Mouse (Mus musculus): ENCODE measurements around the gene Klb. TPM values are rescaled to one million over a fixed set of nuclear protein-coding genes. Genes with fewer than 3 reads are reported as not detected.
A peak's percentile ranks its signal among the peaks of the same experiment; 100 is the strongest.

Klb gene
- polyA plus RNA-seq, 1 experiment from 2014 or later: 0.13 TPM

GRCm38 (mm10) chr5:65335298-65336074, 12.6 kb upstream of the Klb start, which contains the start of gene Rfc1:
Gene Rfc1, minus strand, starts transcription at chr5:65335670.
- peak within 1 kb of the TSS; percentile 79 for H3K27ac ChIP-seq (replicated peaks)
- peak within 1 kb of the TSS; percentile 91 for H3K4me3 ChIP-seq
- peak within 1 kb of the TSS; percentile 83 for H3K9ac ChIP-seq
- H3K4me2 ChIP-seq: peak within 1 kb of the TSS; percentile 79
- H3K27me3 ChIP-seq: no peaks in the 10 kb centered on the region
- peaks cover 23% of the 10 kb centered on the region for H3K4me1 ChIP-seq (replicated peaks)
- WGBS: under 1% methylated on average over 65 of the region's 65 CpGs
- no peaks in the 10 kb centered on the region for H3K36me3 ChIP-seq
- no peaks in the 10 kb centered on the region for H3K9me3 ChIP-seq
- peak; percentile 99 for ATAC-seq (ENCODE audit: low read depth)

GRCm38 (mm10) chr5:65336075-65336355, 12.1 kb upstream of the Klb start:
- Histone ChIP-seq H3K36me3 (no peaks in the 10 kb centered on the region), H3K27me3 (no peaks in the 10 kb centered on the region), H3K4me1 (replicated peaks) (peaks cover 23% of the 10 kb centered on the region), H3K9ac (peak overlapping the region; percentile 83; the same call in 1 of the 2 replicates), H3K27ac (replicated peaks) (no peak overlapping the region), H3K9me3 (no peaks in the 10 kb centered on the region), H3K4me3 (peak overlapping the region; percentile 91), H3K4me2 (peak overlapping the region; percentile 79)
- 33% methylated on average over 4 of the region's 4 CpGs for WGBS
- ATAC-seq (ENCODE audit: low read depth): no peak

DNA sequence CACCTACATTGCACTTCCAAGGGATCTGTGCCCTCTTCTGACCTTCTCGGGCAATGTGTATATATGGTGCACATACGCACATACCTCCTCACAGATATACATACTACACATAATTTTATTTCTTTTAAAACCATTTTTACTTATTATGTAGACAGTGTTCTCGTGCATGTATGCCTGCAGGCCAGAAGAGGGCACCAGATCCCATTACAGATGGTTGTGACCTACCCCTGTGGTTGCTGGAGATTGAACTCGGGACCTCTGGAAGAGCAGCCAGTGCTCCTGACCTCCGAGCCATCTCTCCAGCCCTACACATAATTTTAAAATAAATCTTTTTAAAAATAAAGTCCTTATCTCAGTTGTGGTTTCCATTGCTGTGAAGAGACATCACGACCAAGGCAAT, 9.7 kb upstream of the Klb start:
- no peak for ATAC-seq (ENCODE audit: low read depth)
- Histone ChIP-seq H3K27me3 (no peaks in the 10 kb centered on the region), H3K36me3 (no peaks in the 10 kb centered on the region), H3K4me1 (replicated peaks) (peaks cover 23% of the 10 kb centered on the region), H3K4me3 (no peak overlapping the region), H3K9ac (no peak overlapping the region), H3K9me3 (no peaks in the 10 kb centered on the region), H3K4me2 (no peak overlapping the region), H3K27ac (replicated peaks) (no peak overlapping the region)
- 85% methylated on average over 6 of the region's 6 CpGs for WGBS

DNA sequence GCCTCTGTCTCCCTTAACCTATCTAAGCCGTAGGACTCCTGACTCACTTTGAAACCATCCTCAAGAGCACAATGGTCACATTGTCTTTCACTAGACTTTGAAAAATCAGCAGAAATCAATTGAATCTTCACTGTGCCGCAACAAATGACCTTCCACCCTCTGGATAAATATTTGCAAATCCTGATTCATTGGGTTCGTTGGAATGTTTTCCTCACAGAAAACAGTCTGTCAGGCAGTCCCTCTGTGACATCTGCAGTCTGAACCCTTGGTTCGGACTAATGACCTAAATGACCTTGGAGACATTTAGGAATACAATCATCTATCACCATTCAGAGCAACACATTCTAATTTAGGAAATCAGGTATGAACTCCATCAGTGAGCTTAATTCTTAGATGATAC, 7.9 kb upstream of the Klb start:
- no peak overlapping the region for H3K4me2 ChIP-seq
- H3K9ac ChIP-seq: no peak overlapping the region
- H3K27ac ChIP-seq (replicated peaks): no peak overlapping the region
- no peaks in the 10 kb centered on the region for H3K9me3 ChIP-seq
- peaks cover 6% of the 10 kb centered on the region; the same call in 1 of the 2 replicates for H3K4me1 ChIP-seq (replicated peaks)
- H3K36me3 ChIP-seq: no peaks in the 10 kb centered on the region
- WGBS: 64% methylated on average over 4 of the region's 4 CpGs
- no peak for ATAC-seq (ENCODE audit: low read depth)
- H3K4me3 ChIP-seq: no peak overlapping the region
- no peaks in the 10 kb centered on the region for H3K27me3 ChIP-seq

- peaks cover 5% of the 10 kb centered on the region for H3K27me3 ChIP-seq
- H3K9me3 ChIP-seq: 0 out of 2 replicates have a peak, but pooled peaks cover 4% of the 10 kb centered on the region
- no peak overlapping the region for H3K4me2 ChIP-seq
- no peak for ATAC-seq (ENCODE audit: low read depth)
- no peak overlapping the region for H3K4me3 ChIP-seq
- WGBS: 68% methylated on average over 10 of the region's 10 CpGs
- H3K4me1 ChIP-seq (replicated peaks): peaks cover 9% of the 10 kb centered on the region
- H3K27ac ChIP-seq (replicated peaks): no peak overlapping the region
- H3K36me3 ChIP-seq: no peaks in the 10 kb centered on the region
- H3K9ac ChIP-seq: no peak overlapping the region
Measured at GRCm38 (mm10) chr5:65350508-65350907, 2.4 kb downstream of the Klb start.

DNA sequence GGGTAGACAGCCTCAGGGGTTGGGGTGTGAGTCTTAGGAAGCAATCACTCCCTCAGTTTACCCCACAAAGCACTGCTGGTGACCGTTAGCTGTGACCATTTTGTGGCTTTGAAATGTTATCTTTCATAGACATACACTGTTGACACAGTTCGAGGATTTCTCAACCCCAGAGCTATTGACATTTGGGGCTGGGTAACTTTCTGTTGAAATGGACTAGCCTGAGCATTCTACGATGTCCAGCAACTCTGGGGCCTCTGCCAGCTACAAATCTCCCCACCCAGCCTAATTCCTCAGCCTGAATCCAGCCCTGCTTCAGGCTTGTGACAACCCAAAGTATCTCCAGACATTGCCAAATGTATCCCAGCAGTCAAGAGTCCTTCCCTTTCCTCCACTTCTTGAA, 6.0 kb downstream of the Klb start:
- 93% methylated on average over 3 of the region's 3 CpGs for WGBS
- H3K4me3 ChIP-seq: no peak overlapping the region
- no peak for ATAC-seq (ENCODE audit: low read depth)

GRCm38 (mm10) chr5:65354985-65355384, 6.9 kb downstream of the Klb start:
- Histone ChIP-seq H3K27ac (replicated peaks) (no peak overlapping the region), H3K27me3 (no peaks in the 10 kb centered on the region), H3K9me3 (0 out of 2 replicates have a peak, but pooled peaks cover 4% of the 10 kb centered on the region), H3K4me3 (no peak overlapping the region), H3K9ac (no peak overlapping the region), H3K4me1 (replicated peaks) (no peaks in the 10 kb centered on the region), H3K4me2 (no peak overlapping the region), H3K36me3 (no peaks in the 10 kb centered on the region)
- WGBS: 73% methylated on average over 5 of the region's 5 CpGs
- ATAC-seq (ENCODE audit: low read depth): no peak

More for the DNA sequence above, 6.0 kb downstream of the Klb start:
- Histone ChIP-seq H3K9ac (no peak overlapping the region), H3K9me3 (0 out of 2 replicates have a peak, but pooled peaks cover 4% of the 10 kb centered on the region), H3K4me2 (no peak overlapping the region), H3K27me3 (peaks cover under 1% of the 10 kb centered on the region; the same call in 1 of the 2 replicates), H3K36me3 (no peaks in the 10 kb centered on the region), H3K4me1 (replicated peaks) (no peaks in the 10 kb centered on the region), H3K27ac (replicated peaks) (no peak overlapping the region)

GRCm38 (mm10) chr5:65356851-65357250, 8.7 kb downstream of the Klb start:
- Histone ChIP-seq H3K36me3 (no peaks in the 10 kb centered on the region), H3K4me1 (replicated peaks) (no peaks in the 10 kb centered on the region), H3K27me3 (no peaks in the 10 kb centered on the region), H3K4me3 (no peak overlapping the region), H3K27ac (replicated peaks) (no peak overlapping the region), H3K4me2 (no peak overlapping the region), H3K9me3 (0 out of 2 replicates have a peak, but pooled peaks cover 4% of the 10 kb centered on the region), H3K9ac (no peak overlapping the region)
- WGBS: 85% methylated on average over 6 of the region's 6 CpGs
- no peak for ATAC-seq (ENCODE audit: low read depth)

DNA sequence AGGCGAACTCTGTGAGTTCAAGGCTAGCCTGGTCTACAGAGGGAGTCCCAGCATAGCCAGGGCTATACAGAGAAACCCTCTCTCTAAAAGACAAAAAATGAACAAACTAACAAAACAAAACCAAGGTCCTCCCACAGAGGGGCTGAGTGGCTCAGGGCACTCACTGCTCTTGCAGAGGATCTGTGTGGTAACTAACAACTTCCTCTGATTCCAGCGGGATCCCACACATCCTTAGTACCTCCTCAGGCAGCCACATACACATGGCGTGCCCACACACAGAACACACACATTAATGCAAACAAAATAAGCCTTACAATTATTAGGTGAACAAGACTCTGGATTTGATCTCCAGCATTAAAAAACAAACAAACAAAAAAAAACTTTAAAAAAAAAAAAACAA, 9.7 kb downstream of the Klb start:
- H3K4me3 ChIP-seq: no peak overlapping the region
- H3K27ac ChIP-seq (replicated peaks): no peak overlapping the region
- no peak overlapping the region for H3K4me2 ChIP-seq
- 0 out of 2 replicates have a peak, but pooled peaks cover 4% of the 10 kb centered on the region for H3K9me3 ChIP-seq
- H3K9ac ChIP-seq: no peak overlapping the region
- ATAC-seq (ENCODE audit: low read depth): no peak
- no peaks in the 10 kb centered on the region for H3K27me3 ChIP-seq
- no peaks in the 10 kb centered on the region for H3K36me3 ChIP-seq
- no peaks in the 10 kb centered on the region for H3K4me1 ChIP-seq (replicated peaks)
- 85% methylated on average over 3 of the region's 3 CpGs for WGBS

GRCm38 (mm10) chr5:65367837-65368236, 19.7 kb downstream of the Klb start:
- no peak for ATAC-seq (ENCODE audit: low read depth)
- 89% methylated on average over 11 of the region's 11 CpGs for WGBS
- no peaks in the 10 kb centered on the region for H3K36me3 ChIP-seq
- no peak overlapping the region for H3K4me2 ChIP-seq
- H3K4me1 ChIP-seq (replicated peaks): no peaks in the 10 kb centered on the region
- no peaks in the 10 kb centered on the region for H3K27me3 ChIP-seq
- H3K9ac ChIP-seq: no peak overlapping the region
- H3K9me3 ChIP-seq: no peaks in the 10 kb centered on the region
- H3K27ac ChIP-seq (replicated peaks): no peak overlapping the region
- H3K4me3 ChIP-seq: no peak overlapping the region

GRCm38 (mm10) chr5:65371551-65371950, 23.4 kb downstream of the Klb start:
- H3K4me3 ChIP-seq: no peak overlapping the region
- H3K9me3 ChIP-seq: no peaks in the 10 kb centered on the region
- H3K27ac ChIP-seq (replicated peaks): no peak overlapping the region
- H3K9ac ChIP-seq: no peak overlapping the region
- ATAC-seq (ENCODE audit: low read depth): no peak
- no peaks in the 10 kb centered on the region for H3K4me1 ChIP-seq (replicated peaks)
- no peaks in the 10 kb centered on the region for H3K27me3 ChIP-seq
- H3K36me3 ChIP-seq: no peaks in the 10 kb centered on the region
- H3K4me2 ChIP-seq: no peak overlapping the region
- WGBS: 96% methylated on average over 7 of the region's 7 CpGs

- 87% methylated on average over 7 of the region's 7 CpGs for WGBS
- Histone ChIP-seq H3K4me3 (no peak overlapping the region), H3K36me3 (0 out of 2 replicates have a peak, but pooled peaks cover 7% of the 10 kb centered on the region), H3K27me3 (no peaks in the 10 kb centered on the region), H3K27ac (replicated peaks) (no peak overlapping the region), H3K9ac (no peak overlapping the region), H3K4me1 (replicated peaks) (no peaks in the 10 kb centered on the region), H3K4me2 (no peak overlapping the region), H3K9me3 (no peaks in the 10 kb centered on the region)
- ATAC-seq (ENCODE audit: low read depth): no peak
Measured at GRCm38 (mm10) chr5:65374746-65375145, 26.6 kb downstream of the Klb start.

- no peak overlapping the region for H3K27ac ChIP-seq (replicated peaks)
- H3K4me2 ChIP-seq: no peak overlapping the region
- peaks cover 21% of the 10 kb centered on the region for H3K4me1 ChIP-seq (replicated peaks)
- H3K9ac ChIP-seq: no peak overlapping the region
- H3K9me3 ChIP-seq: no peaks in the 10 kb centered on the region
- H3K27me3 ChIP-seq: no peaks in the 10 kb centered on the region
- ATAC-seq (ENCODE audit: low read depth): no peak
- no peak overlapping the region for H3K4me3 ChIP-seq
- H3K36me3 ChIP-seq: peaks cover 66% of the 10 kb centered on the region
- WGBS: 65% methylated on average over 2 of the region's 2 CpGs
Measured at GRCm38 (mm10) chr5:65385704-65386103, 37.6 kb downstream of the Klb start.

All from neural tube, embryonic 13.5 days (tissue).